Mouse (Mus musculus) neutrophil, adult 5-6 weeks (primary cell): ENCODE data around the gene Rnps1. TPM values are rescaled to one million over a fixed set of nuclear protein-coding genes. Genes with fewer than 3 reads are reported as not detected.

Source experiments
- ATAC-seq: fragments of 151-379, 151-347 bp; 2 replicates; pipeline ENCODE4 v1.8.0; 2017; ENCODE audit warnings: mild to moderate bottlenecking, moderate TSS enrichment; ENCODE audit not compliant: insufficient number of reproducible peaks, poor library complexity, low FRiP score, severe bottlenecking; ENCODE audit errors: extremely low read depth
- total RNA-seq: library from RNA; stranded (forward); fragments of 200-1000 nt; gene quantifications from 2 replicates; pipeline ENCODE4 v1.2.3, GENCODE M21; 2017

The Rnps1 gene
- total RNA-seq, 1 experiment from 2014 or later: 117 TPM

DNA sequence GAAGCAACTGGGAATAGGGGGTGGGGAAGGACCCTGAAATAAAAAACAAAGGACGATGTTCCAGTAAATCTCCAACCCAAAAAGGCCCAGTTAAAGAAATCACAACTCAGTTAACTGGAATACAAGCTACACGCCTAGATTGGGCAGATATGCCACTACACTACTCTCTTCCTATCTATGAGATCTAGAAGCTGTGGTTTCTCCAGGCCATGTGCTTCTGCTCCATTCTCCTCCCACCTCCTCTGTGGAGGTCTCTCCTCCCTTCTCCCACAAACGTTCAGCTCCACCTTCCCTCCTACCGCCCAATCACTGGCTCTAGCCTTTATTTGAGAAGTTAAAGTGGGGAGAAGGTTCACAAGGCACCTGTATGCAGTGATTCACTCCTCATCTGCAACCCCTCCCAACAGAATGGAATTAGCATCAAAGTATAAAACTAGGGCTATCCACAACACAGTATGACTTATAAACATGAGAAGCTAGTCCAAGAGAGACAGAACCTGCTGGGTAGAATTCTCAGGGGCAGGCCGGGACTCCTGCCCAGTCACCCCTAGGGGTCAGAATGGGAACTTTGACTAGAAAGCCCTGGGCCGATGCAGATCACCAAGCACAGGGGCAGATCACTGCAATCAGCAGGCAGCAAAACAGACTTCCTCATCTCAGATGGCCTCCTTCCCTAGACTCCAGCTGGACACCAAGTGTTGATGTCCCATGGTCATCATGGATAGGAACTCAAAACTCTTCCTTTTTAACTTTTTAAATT is 49.2 kb downstream of the Rnps1 start:
- ATAC-seq: 0 out of 2 replicates have a peak, but pooled peaks have one; percentile 33

DNA sequence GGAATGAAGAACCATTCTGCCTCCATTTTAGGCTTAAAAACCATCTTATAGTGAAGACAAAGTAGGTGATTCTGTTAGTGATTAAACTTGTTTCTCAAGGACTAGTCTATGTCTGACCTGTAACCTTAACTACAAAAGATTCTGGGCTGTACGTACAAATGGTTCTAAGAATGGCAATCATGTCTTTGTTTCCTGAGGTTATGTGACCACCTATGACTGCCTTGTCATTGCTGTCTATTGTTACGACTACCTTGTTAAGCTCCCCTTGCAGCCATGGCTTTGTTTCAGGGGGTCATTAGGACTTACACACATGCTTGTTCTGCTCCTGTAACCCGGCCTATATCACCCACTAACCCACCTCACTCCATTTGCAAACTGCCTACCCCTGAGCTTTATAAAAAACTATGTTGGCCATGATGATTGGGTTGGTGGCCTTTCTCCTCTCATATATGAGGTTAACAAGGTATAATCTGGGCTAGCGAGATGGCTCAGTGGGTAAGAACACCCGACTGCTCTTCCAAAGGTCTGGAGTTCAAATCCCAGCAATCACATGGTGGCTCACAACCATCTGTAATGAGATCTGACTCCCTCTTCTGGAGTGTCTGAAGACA is 54.4 kb downstream of the Rnps1 start:
- ATAC-seq: no peak

DNA sequence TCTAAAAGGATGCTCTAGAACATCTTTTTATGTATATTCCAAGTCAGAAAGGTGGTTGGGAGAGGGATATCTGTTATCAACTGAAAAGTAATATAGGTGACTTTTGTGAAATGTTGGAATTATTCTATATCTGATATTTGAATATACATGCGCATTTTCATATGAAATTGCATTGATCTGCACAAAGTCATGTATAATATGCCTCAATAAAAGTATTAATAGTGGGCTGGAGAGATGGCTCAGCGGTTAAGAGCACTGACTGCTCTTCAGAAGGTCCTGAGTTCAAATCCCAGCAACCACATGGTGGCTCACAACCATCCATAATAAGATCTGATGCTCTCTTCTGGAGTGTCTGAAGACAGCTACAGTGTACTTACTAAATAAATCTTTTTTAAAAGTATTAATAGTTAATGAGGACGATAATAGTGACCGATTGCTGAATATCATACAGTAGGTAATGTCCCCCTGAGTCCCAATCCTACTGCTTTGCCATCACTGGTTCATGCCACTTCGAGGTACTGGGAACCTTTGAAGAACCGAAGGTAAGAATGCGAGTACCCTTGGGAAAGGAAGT is 55.1 kb downstream of the Rnps1 start:
- ATAC-seq: no peak

DNA sequence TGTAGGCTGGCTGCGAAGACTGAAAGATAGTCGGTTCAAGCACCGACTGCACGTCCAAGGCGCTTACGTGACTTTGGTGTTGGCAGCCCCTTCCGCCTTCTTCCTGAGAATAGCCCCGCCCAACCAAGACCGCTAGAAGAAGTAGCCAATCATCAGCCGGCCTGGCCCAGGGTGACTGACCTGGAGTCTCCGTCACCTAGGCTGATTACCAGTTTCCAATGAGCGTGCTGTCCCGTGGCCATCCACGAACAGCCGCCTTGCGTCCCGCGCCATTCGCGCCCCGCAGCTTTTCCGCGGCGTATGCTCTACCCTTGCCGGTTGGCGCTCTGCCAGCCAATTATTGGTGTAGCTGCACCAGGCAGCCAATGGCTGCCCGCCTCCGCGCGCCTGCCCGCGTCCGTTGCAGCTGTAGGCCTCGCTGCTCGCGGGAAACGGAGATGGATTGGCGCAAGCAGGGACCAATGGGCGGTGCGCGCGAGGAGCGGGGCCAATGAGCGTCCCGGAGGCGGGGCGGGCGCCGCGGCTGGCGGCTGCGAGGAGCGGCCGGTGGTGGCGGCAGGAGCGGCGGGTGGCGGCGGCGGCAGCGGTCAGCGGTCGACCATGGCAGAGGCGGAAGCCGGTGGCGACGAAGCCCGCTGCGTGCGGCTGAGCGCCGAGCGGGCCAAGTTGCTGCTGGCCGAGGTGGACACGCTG is 55.7 kb downstream of the Rnps1 start, which contains the start of the genes E4f1 and Pgp:
E4f1 (minus strand) TSS at position 404 of the 693 bp plus-strand sequence.
Pgp (plus strand) TSS at position 483 of the 693 bp plus-strand sequence.
- peak; percentile 92 for ATAC-seq

DNA sequence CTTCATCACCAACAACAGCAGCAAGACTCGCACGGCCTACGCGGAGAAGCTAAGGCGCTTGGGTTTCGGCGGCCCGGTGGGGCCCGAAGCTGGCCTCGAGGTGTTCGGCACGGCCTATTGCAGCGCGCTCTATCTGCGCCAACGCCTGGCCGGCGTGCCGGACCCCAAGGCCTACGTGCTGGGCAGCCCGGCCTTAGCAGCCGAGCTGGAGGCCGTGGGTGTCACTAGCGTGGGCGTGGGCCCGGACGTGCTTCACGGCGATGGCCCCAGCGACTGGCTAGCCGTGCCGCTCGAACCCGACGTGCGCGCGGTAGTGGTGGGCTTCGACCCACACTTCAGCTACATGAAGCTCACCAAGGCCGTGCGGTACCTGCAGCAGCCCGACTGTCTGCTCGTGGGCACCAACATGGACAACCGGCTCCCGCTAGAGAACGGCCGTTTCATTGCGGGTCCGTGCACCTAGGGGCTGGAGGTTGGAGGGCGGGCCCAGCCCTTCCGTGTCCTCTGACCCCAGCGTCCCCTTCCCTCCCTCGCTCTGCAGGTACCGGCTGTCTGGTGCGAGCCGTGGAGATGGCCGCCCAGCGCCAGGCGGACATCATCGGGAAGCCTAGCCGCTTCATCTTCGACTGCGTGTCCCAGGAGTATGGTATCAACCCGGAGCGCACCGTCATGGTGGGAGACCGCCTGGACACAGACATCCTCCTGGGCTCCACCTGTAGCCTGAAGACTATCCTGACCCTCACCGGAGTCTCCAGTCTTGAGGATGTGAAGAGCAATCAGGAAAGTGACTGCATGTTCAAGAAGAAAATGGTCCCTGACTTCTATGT is 56.5 kb downstream of the Rnps1 start:
- no peak for ATAC-seq

DNA sequence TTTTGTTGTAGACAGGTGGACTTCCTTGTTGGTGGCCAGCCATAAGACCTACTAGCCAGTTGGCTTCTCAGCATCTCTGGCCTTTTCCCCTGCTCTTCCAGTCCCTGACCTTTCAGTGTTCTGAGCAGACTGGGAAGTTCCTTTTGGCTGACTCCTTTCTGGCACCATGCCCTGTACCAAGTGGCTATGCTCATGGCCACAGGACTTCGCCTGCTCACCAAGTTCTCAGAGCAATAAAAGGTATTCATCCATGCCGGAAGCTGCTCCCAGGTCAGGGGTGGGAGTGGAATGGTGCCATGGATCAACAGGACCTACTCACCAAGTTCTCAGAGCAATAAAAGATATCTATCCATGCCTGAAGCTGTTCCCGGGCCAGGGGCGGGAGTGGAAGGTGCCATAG is 58.1 kb downstream of the Rnps1 start:
- no peak for ATAC-seq

DNA sequence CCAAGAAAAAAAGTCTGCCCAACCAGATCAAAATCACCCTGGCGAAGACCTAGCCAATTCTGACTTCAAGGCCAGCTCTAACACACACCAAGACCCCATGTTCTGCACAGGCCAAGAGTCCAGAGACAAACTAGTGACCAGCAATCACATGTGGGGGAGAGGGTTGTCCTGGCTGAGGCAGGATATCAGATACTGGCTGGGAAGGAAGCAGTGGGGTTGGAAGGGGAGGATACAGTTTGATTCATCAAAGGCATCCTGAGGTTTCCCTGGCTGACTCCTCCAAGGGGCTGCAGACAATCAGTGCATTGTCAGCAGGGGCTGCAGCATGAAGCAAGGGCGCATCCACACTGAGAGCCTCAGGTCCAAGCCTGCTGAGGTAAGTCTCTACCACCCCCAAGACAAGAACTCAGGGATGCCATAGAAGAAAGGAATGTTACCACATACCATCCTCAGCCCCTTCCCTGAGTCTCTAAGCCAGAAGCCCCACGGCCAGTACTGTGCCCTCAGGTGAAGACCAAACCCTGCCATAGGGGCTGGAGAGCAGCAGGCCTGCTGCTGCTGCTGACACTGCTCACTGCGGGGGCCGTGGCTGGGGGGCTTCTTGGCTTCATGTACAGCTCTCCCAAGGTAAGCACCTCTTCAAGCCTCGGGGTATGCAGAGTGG is 59.4 kb downstream of the Rnps1 start, which contains the start of gene Bricd5:
Bricd5 (plus strand) TSS at position 273 of the 664 bp plus-strand sequence.
- ATAC-seq: no peak

DNA sequence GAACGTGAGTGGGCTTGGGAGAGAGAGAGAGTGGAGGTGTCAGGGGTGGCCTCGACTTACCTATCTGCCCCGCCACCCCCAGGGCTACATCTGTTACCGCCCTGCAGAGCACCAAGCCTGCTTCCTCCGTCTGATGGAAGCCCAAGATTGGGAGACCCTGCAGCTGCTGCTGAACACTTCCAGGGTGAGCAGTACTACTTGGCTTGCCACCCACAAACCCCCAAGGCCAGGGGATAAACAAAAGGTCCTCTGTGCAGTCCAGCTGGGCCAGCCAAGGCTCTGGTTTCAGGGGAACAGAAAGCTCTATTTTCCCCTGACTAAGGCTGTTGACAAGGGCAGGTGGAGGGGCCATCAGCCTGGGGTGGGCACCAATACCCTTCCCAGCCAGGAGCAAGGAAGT is 60.2 kb downstream of the Rnps1 start:
- no peak for ATAC-seq

Other genes starting within 250 kb of the Rnps1 start
- gene Atp6v0c, start 244.9 kb upstream of the Rnps1 start, total RNA-seq: 98.2 and 104 TPM in 2 replicates
- 0.35 and 0.37 TPM in 2 replicates for gene Tbc1d24, start 209.0 kb upstream of the Rnps1 start, total RNA-seq
- gene Ntn3, start 205.0 kb upstream of the Rnps1 start, total RNA-seq: not detected in 2 replicates
- gene Tedc2, start 193.7 kb upstream of the Rnps1 start, total RNA-seq: 5.6 and 8.8 TPM in 2 replicates
- 2.5 and 3.0 TPM in 2 replicates for gene Ccnf, start 163.1 kb upstream of the Rnps1 start, total RNA-seq
- gene Abca17, start 63.5 kb upstream of the Rnps1 start, total RNA-seq: 0.23 TPM in 1 of 2 replicates, not detected in the other
- gene Abca3, start 62.6 kb upstream of the Rnps1 start, total RNA-seq: 29.5 and 31.3 TPM in 2 replicates
- 17.2 and 23.1 TPM in 2 replicates for gene Eci1, start 12.1 kb downstream of the Rnps1 start, total RNA-seq
- gene Dnase1l2, start 28.5 kb downstream of the Rnps1 start, total RNA-seq: 5.6 and 9.1 TPM in 2 replicates
- 61.6 and 65.3 TPM in 2 replicates for gene E4f1, start 55.7 kb downstream of the Rnps1 start, total RNA-seq
- gene Pgp, start 55.8 kb downstream of the Rnps1 start, total RNA-seq: 8.7 and 8.8 TPM in 2 replicates
- gene Bricd5, start 59.3 kb downstream of the Rnps1 start, total RNA-seq: not detected in 2 replicates
- gene Mlst8, start 64.5 kb downstream of the Rnps1 start, total RNA-seq: 12.2 and 17.8 TPM in 2 replicates
- not detected in 2 replicates for gene Caskin1, start 74.0 kb downstream of the Rnps1 start, total RNA-seq
- 107 and 118 TPM in 2 replicates for gene Traf7, start 113.4 kb downstream of the Rnps1 start, total RNA-seq
- 2.0 TPM in 1 of 2 replicates, not detected in the other for gene Rab26, start 119.6 kb downstream of the Rnps1 start, total RNA-seq
- gene Pkd1, start 135.3 kb downstream of the Rnps1 start, total RNA-seq: 23.3 and 27.6 TPM in 2 replicates
- 48.2 and 53.8 TPM in 2 replicates for gene Tsc2, start 218.1 kb downstream of the Rnps1 start, total RNA-seq
- gene Nthl1, start 218.1 kb downstream of the Rnps1 start, total RNA-seq: 2.4 and 4.5 TPM in 2 replicates
- 0.37 and 0.58 TPM in 2 replicates for gene Slc9a3r2, start 235.8 kb downstream of the Rnps1 start, total RNA-seq
- gene Npw, start 243.9 kb downstream of the Rnps1 start, total RNA-seq: not detected in 2 replicates